Mouse (Mus musculus): ENCODE results near the gene B4galnt3.

DNA sequence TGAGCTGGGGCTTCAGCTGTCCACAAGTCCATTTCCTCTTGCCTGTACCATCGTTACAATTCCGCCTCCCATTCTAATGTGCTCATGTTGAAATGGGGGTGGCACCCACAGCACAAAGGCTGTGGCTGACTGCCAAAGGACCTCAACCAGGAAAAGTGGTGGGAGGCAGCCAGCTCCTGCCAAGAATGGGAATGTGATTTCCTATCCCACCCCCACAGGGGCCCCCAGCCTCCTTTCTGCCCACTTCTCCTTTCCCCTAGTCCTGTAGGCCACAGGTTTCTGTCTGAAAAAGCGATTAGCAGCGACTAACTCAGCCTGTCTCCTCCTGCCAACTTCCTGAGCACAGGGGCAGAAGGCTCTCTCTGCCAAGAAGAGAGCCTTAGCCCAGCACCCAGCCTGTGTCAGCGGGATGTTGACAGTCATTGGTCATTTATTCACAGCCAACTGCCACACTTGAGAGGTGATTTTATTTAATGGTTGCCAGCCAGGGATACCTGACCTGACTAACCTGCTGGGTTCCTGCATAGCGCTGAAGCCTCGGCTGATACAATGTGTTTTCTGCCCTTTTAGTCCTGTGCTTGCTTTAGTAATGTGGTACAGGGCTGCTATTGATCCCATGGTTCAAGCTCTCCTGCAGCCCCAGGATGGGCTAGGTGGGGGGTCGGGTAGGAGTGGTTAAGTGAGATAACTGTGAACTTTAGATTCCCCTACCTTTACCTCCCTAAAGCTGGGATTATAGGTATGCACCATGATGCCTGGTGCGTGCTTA, 135.0 kb downstream of the B4galnt3 start:
- TF ChIP-seq POLR2A (IDR thresholded peaks at IDR 0.05; ENCODE audit: borderline replicate concordance, low read depth, low read length) (no peak), CTCF (IDR thresholded peaks at IDR 0.05; ENCODE audit: low read depth, low read length) (no peak)
